Mouse (Mus musculus): ENCODE data around the gene Icam5. TPM values are rescaled to one million over a fixed set of nuclear protein-coding genes. Genes with fewer than 3 reads are reported as not detected.

Icam5 gene
- polyA plus RNA-seq, 1 experiment = 4.2 TPM

GRCm38 (mm10) chr9:21029291-21030054, 2.4 kb upstream of the Icam5 start, which contains the start of gene Icam4:
Icam4 (plus strand) TSS chr9:21029373.
- Histone ChIP-seq H3K36me3 (ENCODE audit: control insufficient read depth, insufficient read depth, low read length) (no peaks in the 10 kb centered on the region), H3K4me1 (ENCODE audit: control insufficient read depth, insufficient read depth, low read length) (peaks cover 37% of the 10 kb centered on the region), H3K27me3 (ENCODE audit: control insufficient read depth, insufficient read depth, low read length) (no peaks in the 10 kb centered on the region; the same call in 1 of the 2 replicates), H3K4me3 (ENCODE audit: control insufficient read depth, low read depth, low read length) (peak within 1 kb of the TSS; percentile 64), H3K27ac (ENCODE audit: control insufficient read depth, insufficient read depth, low read depth, low read length) (no peak within 1 kb of the TSS)
- TF ChIP-seq POLR2A (IDR thresholded peaks at IDR 0.05; ENCODE audit: control insufficient read depth, low read depth, low read length) = no peak
- TF ChIP-seq CTCF (IDR thresholded peaks at IDR 0.05; ENCODE audit: control insufficient read depth, insufficient read depth, insufficient replicate concordance, low read depth, low read length) = peak; percentile 71; the same call in 1 of the 2 replicates

- H3K27ac ChIP-seq (ENCODE audit: control insufficient read depth, insufficient read depth, low read depth, low read length) = no peak overlapping the region
- peaks cover 39% of the 10 kb centered on the region for H3K4me1 ChIP-seq (ENCODE audit: control insufficient read depth, insufficient read depth, low read length)
- TF ChIP-seq CTCF (IDR thresholded peaks at IDR 0.05; ENCODE audit: control insufficient read depth, insufficient read depth, insufficient replicate concordance, low read depth, low read length) = no peak
- no peak for TF ChIP-seq POLR2A (IDR thresholded peaks at IDR 0.05; ENCODE audit: control insufficient read depth, low read depth, low read length)
- H3K4me3 ChIP-seq (ENCODE audit: control insufficient read depth, low read depth, low read length) = peak overlapping the region; percentile 28
- no peaks in the 10 kb centered on the region for H3K36me3 ChIP-seq (ENCODE audit: control insufficient read depth, insufficient read depth, low read length)
- H3K27me3 ChIP-seq (ENCODE audit: control insufficient read depth, insufficient read depth, low read length) = no peaks in the 10 kb centered on the region; the same call in 1 of the 2 replicates
Observed at GRCm38 (mm10) chr9:21030055-21030600, 1.7 kb upstream of the Icam5 start.

GRCm38 (mm10) chr9:21030781-21031250, 1.1 kb upstream of the Icam5 start:
- peak overlapping the region; percentile 33; the same call in 1 of the 2 replicates for H3K27ac ChIP-seq (ENCODE audit: control insufficient read depth, insufficient read depth, low read depth, low read length)
- no peaks in the 10 kb centered on the region; the same call in 1 of the 2 replicates for H3K27me3 ChIP-seq (ENCODE audit: control insufficient read depth, insufficient read depth, low read length)

GRCm38 (mm10) chr9:21031251-21031895, 500 bp upstream of the Icam5 start:
- no peak for TF ChIP-seq POLR2A (IDR thresholded peaks at IDR 0.05; ENCODE audit: control insufficient read depth, low read depth, low read length)
- TF ChIP-seq CTCF (IDR thresholded peaks at IDR 0.05; ENCODE audit: control insufficient read depth, insufficient read depth, insufficient replicate concordance, low read depth, low read length) = no peak
- H3K27me3 ChIP-seq (ENCODE audit: control insufficient read depth, insufficient read depth, low read length) = no peaks in the 10 kb centered on the region; the same call in 1 of the 2 replicates
- H3K4me1 ChIP-seq (ENCODE audit: control insufficient read depth, insufficient read depth, low read length) = peaks cover 47% of the 10 kb centered on the region
- peak overlapping the region; percentile 73 for H3K4me3 ChIP-seq (ENCODE audit: control insufficient read depth, low read depth, low read length)
- no peaks in the 10 kb centered on the region for H3K36me3 ChIP-seq (ENCODE audit: control insufficient read depth, insufficient read depth, low read length)
- H3K27ac ChIP-seq (ENCODE audit: control insufficient read depth, insufficient read depth, low read depth, low read length) = peak overlapping the region; percentile 33; the same call in 1 of the 2 replicates

More at GRCm38 (mm10) chr9:21030781-21031250, 1.1 kb upstream of the Icam5 start:
- no peak; the same call in 1 of the 2 replicates for TF ChIP-seq CTCF (IDR thresholded peaks at IDR 0.05; ENCODE audit: control insufficient read depth, insufficient read depth, insufficient replicate concordance, low read depth, low read length)
- TF ChIP-seq POLR2A (IDR thresholded peaks at IDR 0.05; ENCODE audit: control insufficient read depth, low read depth, low read length) = no peak
- Histone ChIP-seq H3K4me3 (ENCODE audit: control insufficient read depth, low read depth, low read length) (peak overlapping the region; percentile 73), H3K36me3 (ENCODE audit: control insufficient read depth, insufficient read depth, low read length) (no peaks in the 10 kb centered on the region), H3K4me1 (ENCODE audit: control insufficient read depth, insufficient read depth, low read length) (peaks cover 45% of the 10 kb centered on the region)

DNA sequence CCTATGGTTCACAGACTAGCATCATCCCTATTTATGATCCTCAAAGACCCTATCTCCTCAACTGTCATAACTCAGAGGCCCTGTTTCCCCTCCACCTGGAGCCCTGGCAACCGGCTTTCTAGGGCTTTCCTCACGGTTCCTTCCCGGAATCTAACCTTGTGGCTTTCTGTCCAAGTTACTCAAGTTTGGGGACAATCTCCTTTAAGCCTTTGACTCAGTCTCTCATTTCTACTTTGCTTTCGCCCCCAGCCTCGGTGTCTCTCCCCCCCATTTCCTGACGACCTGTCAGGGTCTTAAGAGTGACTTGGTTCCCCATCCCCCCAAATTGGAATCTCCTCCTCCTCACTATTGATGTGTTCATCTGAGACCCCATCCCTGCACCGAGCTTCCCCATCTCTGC, 618 bp downstream of the Icam5 start:
- Histone ChIP-seq H3K4me1 (ENCODE audit: control insufficient read depth, insufficient read depth, low read length) (peaks cover 57% of the 10 kb centered on the region), H3K27ac (ENCODE audit: control insufficient read depth, insufficient read depth, low read depth, low read length) (no peak overlapping the region), H3K36me3 (ENCODE audit: control insufficient read depth, insufficient read depth, low read length) (no peaks in the 10 kb centered on the region), H3K27me3 (ENCODE audit: control insufficient read depth, insufficient read depth, low read length) (no peaks in the 10 kb centered on the region; the same call in 1 of the 2 replicates), H3K4me3 (ENCODE audit: control insufficient read depth, low read depth, low read length) (peak overlapping the region; percentile 83)
- TF ChIP-seq POLR2A (IDR thresholded peaks at IDR 0.05; ENCODE audit: control insufficient read depth, low read depth, low read length) (no peak), CTCF (IDR thresholded peaks at IDR 0.05; ENCODE audit: control insufficient read depth, insufficient read depth, insufficient replicate concordance, low read depth, low read length) (no peak)

- TF ChIP-seq CTCF (IDR thresholded peaks at IDR 0.05; ENCODE audit: control insufficient read depth, insufficient read depth, insufficient replicate concordance, low read depth, low read length) (no peak), POLR2A (IDR thresholded peaks at IDR 0.05; ENCODE audit: control insufficient read depth, low read depth, low read length) (no peak)
- Histone ChIP-seq H3K4me3 (ENCODE audit: control insufficient read depth, low read depth, low read length) (peak overlapping the region; percentile 83), H3K27me3 (ENCODE audit: control insufficient read depth, insufficient read depth, low read length) (no peaks in the 10 kb centered on the region; the same call in 1 of the 2 replicates), H3K36me3 (ENCODE audit: control insufficient read depth, insufficient read depth, low read length) (no peaks in the 10 kb centered on the region), H3K27ac (ENCODE audit: control insufficient read depth, insufficient read depth, low read depth, low read length) (no peak overlapping the region), H3K4me1 (ENCODE audit: control insufficient read depth, insufficient read depth, low read length) (peaks cover 60% of the 10 kb centered on the region)
Observed at GRCm38 (mm10) chr9:21033136-21033535, 1.3 kb downstream of the Icam5 start.
